Mouse (Mus musculus) hematopoietic stem cell, adult 5-6 weeks (primary cell): ENCODE measurements around the gene Coro6. TPM values are rescaled to one million over a fixed set of nuclear protein-coding genes. Genes with fewer than 3 reads are reported as not detected.
A peak's percentile ranks its signal among the peaks of the same experiment; 100 is the strongest.

Source experiments
- ATAC-seq, 2 experiments: fragments of 125-278 bp in 1 of 2; replicated peaks in 1 of 2; 2 replicates each; pipeline ENCODE4 v1.8.0; 2016 to 2017; ENCODE audit warnings: inconsistent platforms in 2 of 2, mild to moderate bottlenecking in 2 of 2, moderate number of reproducible peaks in 2 of 2, low read depth in 1 of 2, moderate TSS enrichment in 1 of 2; ENCODE audit not compliant: low FRiP score in 2 of 2, poor library complexity in 2 of 2, severe bottlenecking in 2 of 2, insufficient read depth in 1 of 2, low TSS enrichment in 1 of 2
- total RNA-seq: library from RNA; stranded (forward); fragments of 172-1452, 232-1000 nt; gene quantifications from 2 replicates; pipeline ENCODE4 v1.2.3, GENCODE M21; 2017

Coro6 gene
- total RNA-seq, 1 experiment from 2014 or later, result not detected

- ATAC-seq, result no peak
These were observed 27.5 kb downstream of the Coro6 start, which contains the start of gene Ankrd13b for GRCm38 (mm10) chr11:77489591-77490235. Gene Ankrd13b (minus strand): TSS chr11:77489678.

DNA sequence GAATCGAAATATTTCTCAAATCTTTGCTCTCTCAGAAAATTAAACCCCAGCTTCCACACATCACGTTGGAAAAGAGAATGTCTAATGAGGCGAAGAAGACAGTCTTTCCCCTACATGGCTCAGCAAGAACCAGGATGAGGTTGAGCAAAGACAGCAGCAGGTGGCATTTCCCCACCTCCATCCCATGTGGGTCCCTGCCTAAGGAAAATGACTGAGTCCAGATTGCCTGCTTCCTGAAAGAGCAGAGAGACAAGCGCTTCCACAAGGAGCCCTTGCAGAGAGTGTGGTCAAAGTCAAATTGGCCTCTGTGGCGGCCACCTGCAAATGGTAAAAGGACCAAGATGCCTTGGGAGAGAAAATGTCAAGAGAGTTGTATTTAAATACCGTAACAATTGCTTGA lies 28.2 kb downstream of the Coro6 start:
- no peak for ATAC-seq

GRCm38 (mm10) chr11:77491123-77491501 lies 28.9 kb downstream of the Coro6 start:
- ATAC-seq, result peak; percentile 68 to 70

GRCm38 (mm10) chr11:77491502-77492291 lies 29.5 kb downstream of the Coro6 start:
- peak; percentile 10 to 18; a peak in 3 of 4 replicates for ATAC-seq

DNA sequence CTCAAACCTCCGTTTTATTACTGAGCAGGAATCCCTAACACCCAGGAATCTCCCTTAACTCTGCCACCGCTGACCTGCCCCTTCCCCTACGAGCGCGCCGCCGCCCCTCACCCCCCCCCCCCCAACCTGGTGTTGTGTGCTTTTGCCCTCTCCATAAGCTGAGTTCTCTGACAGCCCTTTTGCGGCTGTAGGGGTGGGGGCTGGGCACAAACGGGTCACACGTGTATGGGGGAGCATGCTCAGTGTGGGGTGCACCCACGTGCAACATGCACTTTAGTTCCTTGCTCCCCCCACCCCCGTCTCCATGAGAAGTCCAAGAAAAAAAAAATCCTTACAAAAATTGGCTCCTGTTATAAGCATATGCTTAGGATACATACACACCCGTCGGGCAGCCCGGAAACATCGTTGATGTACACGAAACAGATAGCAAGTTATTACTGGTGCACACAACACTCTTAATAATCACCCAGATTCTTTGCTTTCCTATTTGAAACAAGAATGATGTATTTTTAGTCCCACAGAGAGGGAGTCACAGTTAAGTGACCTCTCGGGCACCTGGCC lies 30.2 kb downstream of the Coro6 start:
- ATAC-seq, result no peak

- peak; percentile 54 to 63; a peak in 3 of 4 replicates for ATAC-seq
These were observed 30.7 kb downstream of the Coro6 start for GRCm38 (mm10) chr11:77492911-77493332.

GRCm38 (mm10) chr11:77493512-77494343 lies 31.5 kb downstream of the Coro6 start, which contains the start of gene Git1:
Gene Git1 (plus strand): TSS chr11:77493562.
- ATAC-seq, result no peak

DNA sequence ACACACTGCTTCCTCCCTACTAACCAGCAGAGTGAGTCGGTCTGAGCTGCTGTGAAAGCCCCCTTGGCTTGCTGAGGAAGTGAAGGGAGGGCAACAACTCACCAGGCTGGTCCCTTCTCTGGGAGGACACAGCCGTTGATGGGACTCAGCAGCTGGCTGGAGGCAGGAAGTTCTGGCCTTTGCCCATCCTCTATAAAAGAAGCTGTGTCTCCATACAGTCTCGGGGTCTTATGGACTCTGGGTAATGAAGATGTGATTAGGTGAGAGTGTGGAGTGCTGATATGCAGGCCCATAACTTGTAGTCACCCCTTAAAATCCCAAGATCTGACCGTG lies 32.1 kb downstream of the Coro6 start:
- no peak for ATAC-seq

GRCm38 (mm10) chr11:77494782-77495181 lies 32.6 kb downstream of the Coro6 start:
- no peak for ATAC-seq

GRCm38 (mm10) chr11:77495507-77495906 lies 33.3 kb downstream of the Coro6 start:
- no peak for ATAC-seq

GRCm38 (mm10) chr11:77497341-77497756 lies 35.1 kb downstream of the Coro6 start:
- peak; percentile 27 to 33; a peak in 2 of 4 replicates for ATAC-seq

GRCm38 (mm10) chr11:77497851-77498250 lies 35.6 kb downstream of the Coro6 start:
- no peak for ATAC-seq

- no peak for ATAC-seq
These were observed 36.3 kb downstream of the Coro6 start for GRCm38 (mm10) chr11:77498261-77499139.

DNA sequence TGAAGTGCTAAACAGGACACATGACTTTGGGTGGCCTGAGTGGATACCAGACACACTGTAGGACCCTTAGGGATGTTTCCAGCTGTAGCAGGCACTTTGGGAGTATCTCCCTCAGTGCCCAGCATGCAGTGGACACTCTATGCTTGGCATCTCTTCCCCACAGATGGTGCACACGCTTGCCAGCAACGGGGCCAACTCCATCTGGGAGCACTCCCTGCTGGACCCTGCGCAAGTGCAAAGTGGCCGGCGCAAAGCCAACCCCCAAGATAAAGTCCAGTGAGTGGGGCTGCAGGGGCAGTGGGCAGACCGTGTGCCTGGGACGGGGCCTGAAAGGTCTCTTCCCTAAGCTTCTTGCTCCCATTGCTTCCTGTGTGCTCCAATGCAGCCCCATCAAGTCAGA lies 37.1 kb downstream of the Coro6 start:
- ATAC-seq, result no peak

GRCm38 (mm10) chr11:77500361-77501325 lies 38.4 kb downstream of the Coro6 start:
- ATAC-seq, result no peak

- ATAC-seq, result peak; percentile 58 to 59
These were observed 39.2 kb downstream of the Coro6 start for GRCm38 (mm10) chr11:77501392-77501791.
